21 mouse cellular contexts compared by ENCODE assay signal in the genomic region with DNA sequence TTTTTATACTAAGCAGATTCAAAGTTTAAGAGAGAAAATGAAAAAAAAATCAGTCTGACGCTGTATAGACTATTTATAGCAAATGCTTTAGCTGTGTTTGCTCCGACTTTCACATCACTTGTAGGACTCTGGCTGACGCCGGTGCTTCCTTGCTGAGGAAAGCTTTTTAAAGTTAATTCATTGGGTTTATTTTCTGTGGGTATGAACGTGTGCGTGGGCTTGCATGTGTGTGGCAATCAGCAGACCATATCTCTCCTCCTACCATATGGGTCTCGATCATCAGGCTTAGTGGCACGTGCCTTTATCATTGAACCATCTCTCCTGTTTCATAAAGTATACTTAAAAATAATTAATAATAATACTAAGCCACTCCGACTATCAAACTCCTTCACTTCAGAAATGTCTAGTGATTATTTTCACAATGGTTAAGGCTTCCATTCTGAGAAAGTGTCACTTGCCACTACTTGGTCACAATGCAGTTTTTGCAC. TPM values are rescaled to one million over a fixed set of nuclear protein-coding genes. Genes with fewer than 3 reads are reported as not detected.
DNase-seq lines count a peak whose midpoint lies in the region; ATAC-seq and TF ChIP-seq lines count a peak whose summit lies in the region.
"Had no signal": no experiment of that assay in that cellular context is flagged by ENCODE, and none has a peak within 500 bp of the region (broad histone marks: within the 10 kb centered on the region; RNA-seq: fewer than 3 reads in every experiment).

No protein-coding gene starts in this region.

- TF ChIP-seq EP300 in MEL (IDR thresholded peaks at IDR 0.05; ENCODE audit: low read depth in 1 of 2, low read length in 2 of 2): no peak

- no peaks in the 10 kb centered on the region for H3K36me3 ChIP-seq in forebrain, postnatal 0 days (ENCODE audit: insufficient read depth)
- H3K36me3 ChIP-seq in forebrain, embryonic 12.5 days (replicated peaks): no peaks in the 10 kb centered on the region
- H3K36me3 ChIP-seq in megakaryocyte, embryonic 14.5 days (replicated peaks; ENCODE audit: low read length): peaks cover 16% of the 10 kb centered on the region
- H3K36me3 ChIP-seq in MEL (ENCODE audit: control insufficient read depth in 1 of 2, insufficient read depth in 2 of 2, low read length in 2 of 2): peaks cover 37 to 76% of the 10 kb centered on the region in 2 experiments
- H3K36me3 ChIP-seq in splenic B cell, adult 2 months (ENCODE audit: control insufficient read depth, insufficient read depth, low read length, poor library complexity, severe bottlenecking): no peaks in the 10 kb centered on the region
- H3K36me3 ChIP-seq: forebrain, embryonic 10.5 days; heart, embryonic 10.5 days; heart, embryonic 13.5 days; hindbrain, embryonic 12.5 days; hindbrain, embryonic 15.5 days had no signal

- 77% methylated on average over 9 of the region's 9 CpGs for WGBS in forebrain, postnatal 0 days
- WGBS in forebrain, embryonic 12.5 days: 93% methylated on average over 9 of the region's 9 CpGs

- no peak for TF ChIP-seq CTCF in forebrain, postnatal 0 days (IDR thresholded peaks at IDR 0.05; ENCODE audit: low read depth)
- TF ChIP-seq CTCF in MEL (IDR thresholded peaks at IDR 0.05 in 2 of 3, conservative IDR thresholded peaks at IDR 0.05 in 1 of 3; ENCODE audit: control insufficient read depth in 1 of 3, insufficient read depth in 1 of 3, low read depth in 2 of 3, low read length in 3 of 3, poor library complexity in 1 of 3, severe bottlenecking in 1 of 3): no peak

- ATAC-seq in forebrain, postnatal 0 days: peak; percentile 26
- no peak for ATAC-seq in forebrain, embryonic 12.5 days (ENCODE audit: low FRiP score)
- no peak for ATAC-seq in megakaryocyte, adult 5-6 weeks (ENCODE audit: poor library complexity, severe bottlenecking)
- ATAC-seq: Patski had no signal

- TF ChIP-seq POLR2A in MEL (IDR thresholded peaks at IDR 0.05; ENCODE audit: control insufficient read depth in 1 of 2, insufficient read depth in 1 of 2, low read depth in 1 of 2, low read length in 2 of 2, poor library complexity in 1 of 2): no peak

- no peak for TF ChIP-seq RAD21 in MEL (IDR thresholded peaks at IDR 0.05; ENCODE audit: low read depth, low read length)

- no peak overlapping the region for H3K4me2 ChIP-seq in forebrain, postnatal 0 days (ENCODE audit: low read depth)
- no peak overlapping the region for H3K4me2 ChIP-seq in forebrain, embryonic 12.5 days
- H3K4me2 ChIP-seq: heart, embryonic 13.5 days; hindbrain, embryonic 12.5 days; hindbrain, embryonic 15.5 days had no signal

- no peak overlapping the region for H3K9ac ChIP-seq in forebrain, postnatal 0 days
- no peak overlapping the region for H3K9ac ChIP-seq in forebrain, embryonic 12.5 days
- H3K9ac ChIP-seq in MEL (ENCODE audit: control insufficient read depth, low read depth, low read length, poor library complexity, severe bottlenecking): no peak overlapping the region
- H3K9ac ChIP-seq: heart, embryonic 13.5 days; hindbrain, embryonic 12.5 days; hindbrain, embryonic 15.5 days had no signal

- no peaks in the 10 kb centered on the region for H3K27me3 ChIP-seq in forebrain, postnatal 0 days (ENCODE audit: insufficient read depth, low read length)
- H3K27me3 ChIP-seq in forebrain, embryonic 12.5 days: no peaks in the 10 kb centered on the region
- H3K27me3 ChIP-seq in megakaryocyte, embryonic 14.5 days (replicated peaks): no peaks in the 10 kb centered on the region
- no peaks in the 10 kb centered on the region for H3K27me3 ChIP-seq in MEL (ENCODE audit: control insufficient read depth in 1 of 2, insufficient read depth in 2 of 2, low read length in 2 of 2)
- H3K27me3 ChIP-seq in splenic B cell, adult 2 months (ENCODE audit: control insufficient read depth, insufficient read depth, low read length, poor library complexity, severe bottlenecking): no peaks in the 10 kb centered on the region
- H3K27me3 ChIP-seq: heart, embryonic 13.5 days; hindbrain, embryonic 12.5 days; hindbrain, embryonic 15.5 days; Patski had no signal

- H3K79me2 ChIP-seq in MEL (ENCODE audit: control insufficient read depth, insufficient read depth, low read length, poor library complexity): peaks cover 16% of the 10 kb centered on the region; the same call in 1 of the 2 replicates

- H3K4me1 ChIP-seq in forebrain, postnatal 0 days (ENCODE audit: insufficient read depth): no peaks in the 10 kb centered on the region
- H3K4me1 ChIP-seq in forebrain, embryonic 12.5 days: peaks cover 3% of the 10 kb centered on the region; the same call in 1 of the 2 replicates
- H3K4me1 ChIP-seq in megakaryocyte, embryonic 14.5 days: peaks cover 94% of the 10 kb centered on the region
- H3K4me1 ChIP-seq in MEL (ENCODE audit: control insufficient read depth in 1 of 2, insufficient read depth in 2 of 2, low read length in 2 of 2): peaks cover 31 to 50% of the 10 kb centered on the region in 2 experiments
- H3K4me1 ChIP-seq: hindbrain, embryonic 15.5 days had no signal

- H3K9me3 ChIP-seq in forebrain, postnatal 0 days (ENCODE audit: low read length): no peaks in the 10 kb centered on the region
- H3K9me3 ChIP-seq in forebrain, embryonic 12.5 days: no peaks in the 10 kb centered on the region
- H3K9me3 ChIP-seq in megakaryocyte, embryonic 14.5 days: no peaks in the 10 kb centered on the region
- no peaks in the 10 kb centered on the region for H3K9me3 ChIP-seq in MEL (replicated peaks; ENCODE audit: insufficient read depth, low read length)
- H3K9me3 ChIP-seq: forebrain, embryonic 10.5 days; heart, embryonic 10.5 days; heart, embryonic 13.5 days; hindbrain, embryonic 12.5 days; hindbrain, embryonic 15.5 days had no signal

- DNase-seq in forebrain, postnatal 0 days: no peak
- DNase-seq in MEL (ENCODE audit: low read depth, low spot score): no peak
- DNase-seq in splenic B cell, adult 2 months (ENCODE audit: low read depth, low spot score): peak; percentile 67
- DNase-seq in adrenal gland, adult 2 months: no peak
- DNase-seq in kidney, postnatal 36 days: no peak
- DNase-seq: adrenal gland, postnatal 14 days; cerebellum, adult 11-12 months; cerebellum, adult 8-10 months; cerebellum, postnatal 10 days; gastrocnemius, postnatal 25 days; heart, adult 2 months; heart, postnatal 14 days had no signal

- no peak overlapping the region for H3K4me3 ChIP-seq in forebrain, postnatal 0 days (ENCODE audit: low read depth, low read length)
- no peak overlapping the region for H3K4me3 ChIP-seq in forebrain, embryonic 12.5 days (replicated peaks)
- H3K4me3 ChIP-seq in megakaryocyte, embryonic 14.5 days (replicated peaks): peak overlapping the region; percentile 67
- H3K4me3 ChIP-seq in MEL (ENCODE audit: control insufficient read depth in 1 of 2, insufficient read depth in 1 of 2, low read depth in 2 of 2, low read length in 2 of 2): no peak overlapping the region
- H3K4me3 ChIP-seq: forebrain, embryonic 10.5 days; heart, adult 2 months; heart, embryonic 10.5 days; heart, embryonic 13.5 days; hindbrain, embryonic 12.5 days; hindbrain, embryonic 15.5 days had no signal

- H3K27ac ChIP-seq in forebrain, postnatal 0 days (ENCODE audit: low read depth, low read length): no peak overlapping the region
- no peak overlapping the region for H3K27ac ChIP-seq in forebrain, embryonic 12.5 days
- H3K27ac ChIP-seq in MEL (ENCODE audit: control insufficient read depth, low read depth, low read length): peak overlapping the region; percentile 30; the same call in 1 of the 2 replicates
- H3K27ac ChIP-seq: forebrain, embryonic 10.5 days; heart, embryonic 10.5 days; hindbrain, embryonic 12.5 days; hindbrain, embryonic 15.5 days had no signal

TF ChIP-seq in MEL, 35 proteins besides CTCF, POLR2A, EP300 and RAD21:
- TF ChIP-seq CHD2 (IDR thresholded peaks at IDR 0.05; ENCODE audit: low read length) (no peak), GATA1 (IDR thresholded peaks at IDR 0.05; ENCODE audit: low read depth, low read length) (peak; percentile 29; the same call in 1 of the 2 replicates), ETS1 (IDR thresholded peaks at IDR 0.05; ENCODE audit: low read depth, low read length) (peak; percentile 35; the same call in 1 of the 2 replicates), BHLHE40 (IDR thresholded peaks at IDR 0.05; ENCODE audit: borderline replicate concordance, low read depth, low read length) (peak; percentile 72; the same call in 1 of the 2 replicates), MYB (IDR thresholded peaks at IDR 0.05; ENCODE audit: low read depth, low read length) (no peak)
TF ChIP-seq in MEL: peak in this region for 3.

RNA-seq across cellular contexts. Expression of a gene that starts 39.8 kb away (rescaled TPM):
- 36.5 and 41.5 TPM in 2 replicates for total RNA-seq in forebrain, postnatal 0 days (2014; rRNA removed)
- polyA plus RNA-seq in forebrain, postnatal 0 days (2015; fragmentation: Nextera tagmentation; extraction: Ambion mirVana): 21.9 and 22.9 TPM in 2 replicates
- 44.1 and 44.6 TPM in 2 replicates for polyA plus RNA-seq in forebrain, embryonic 12.5 days (2016; fragmentation: Nextera tagmentation; extraction: Ambion mirVana)
- 3.6 and 13.4 TPM in 2 replicates for polyA plus RNA-seq in megakaryocyte, embryonic 14.5 days (2012; ENCODE audit: insufficient read depth, low replicate concordance)
- 37.1 and 39.5 TPM in 2 replicates for total RNA-seq in megakaryocyte, adult 5-6 weeks (2015)
- 47.1 and 50.9 TPM in 2 replicates for total RNA-seq in megakaryocyte, adult 5-6 weeks (2017)
- total RNA-seq in MEL (2012; rRNA removed): 36.2 and 39.4 TPM in 2 replicates
- 10 to 100 TPM in 1 of 2 experiments, not detected in 1; 56.0 TPM for polyA plus RNA-seq in MEL (2012; ENCODE audit: insufficient read depth in 1 of 2, insufficient read length in 2 of 2, low read depth in 1 of 2, low replicate concordance in 2 of 2, missing spikeins in 1 of 2)
- 10 to 100 TPM; 26.7 to 31.9 TPM for total RNA-seq in adrenal gland, adult 2 months (2021)
- 2.9 and 3.5 TPM in 2 replicates for polyA plus RNA-seq in adrenal gland, adult 2 months (2012; rRNA removed)
